Mouse (Mus musculus): ENCODE measurements around the gene Nedd4. TPM values are rescaled to one million over a fixed set of nuclear protein-coding genes. Genes with fewer than 3 reads are reported as not detected.
A peak's percentile ranks its signal among the peaks of the same experiment; 100 is the strongest.

Nedd4 gene
- total and polyA plus RNA-seq, 3 experiments: 167 to 583 (median 216) TPM

GRCm38 (mm10) chr9:72661561-72661894, 618 bp upstream of the Nedd4 start:
- Histone ChIP-seq H3K79me2 (ENCODE audit: control insufficient read depth, insufficient read depth, low read length, poor library complexity) (peaks cover 43% of the 10 kb centered on the region), H3K9me3 (replicated peaks; ENCODE audit: insufficient read depth, low read length) (no peaks in the 10 kb centered on the region), H3K27ac (ENCODE audit: control insufficient read depth, low read depth, low read length) (peak overlapping the region; percentile 99), H3K4me1 (ENCODE audit: control insufficient read depth in 1 of 2, insufficient read depth in 2 of 2, low read length in 2 of 2) (peaks cover 15 to 34% of the 10 kb centered on the region in 2 experiments), H3K36me3 (ENCODE audit: control insufficient read depth in 1 of 2, insufficient read depth in 2 of 2, low read length in 2 of 2) (peaks cover 0 to 51% of the 10 kb centered on the region in 2 experiments), H3K27me3 (ENCODE audit: control insufficient read depth in 1 of 2, insufficient read depth in 2 of 2, low read length in 2 of 2) (no peaks in the 10 kb centered on the region), H3K4me3 (ENCODE audit: control insufficient read depth in 1 of 2, insufficient read depth in 1 of 2, low read depth in 2 of 2, low read length in 2 of 2) (peak overlapping the region; percentile 63 to 67), H3K9ac (ENCODE audit: control insufficient read depth, low read depth, low read length, poor library complexity, severe bottlenecking) (peak overlapping the region; percentile 84)
- 0 out of 2 replicates have a peak, but pooled peaks have one; percentile 26 for TF ChIP-seq HCFC1 (IDR thresholded peaks at IDR 0.05; ENCODE audit: low read depth, low read length)
- 0 out of 2 replicates have a peak, but pooled peaks have one; percentile 36 for TF ChIP-seq E2F4 (IDR thresholded peaks at IDR 0.05; ENCODE audit: borderline replicate concordance, low read depth, low read length)
- peak; percentile 33 for TF ChIP-seq MYC (IDR thresholded peaks at IDR 0.05; ENCODE audit: low read depth, low read length)
- peak; percentile 23; the same call in 1 of the 2 replicates for TF ChIP-seq NELFE (IDR thresholded peaks at IDR 0.05; ENCODE audit: low read depth, low read length)
- no peak for TF ChIP-seq ZKSCAN1 (IDR thresholded peaks at IDR 0.05; ENCODE audit: low read depth, low read length)
- no peak for TF ChIP-seq NRF1 (IDR thresholded peaks at IDR 0.05; ENCODE audit: insufficient read depth, low read depth, low read length, poor library complexity, severe bottlenecking)
- TF ChIP-seq KAT2A (conservative IDR thresholded peaks at IDR 0.05; ENCODE audit: low read depth, low read length): no peak
- 0 out of 2 replicates have a peak, but pooled peaks have one; percentile 17 for TF ChIP-seq MXI1 (IDR thresholded peaks at IDR 0.05; ENCODE audit: low read depth, low read length)
- no peak for TF ChIP-seq RAD21 (IDR thresholded peaks at IDR 0.05; ENCODE audit: low read depth, low read length)
- TF ChIP-seq JUND (IDR thresholded peaks at IDR 0.05; ENCODE audit: low read depth, low read length): no peak
- DNase-seq (ENCODE audit: low read depth, low spot score): no peak

GRCm38 (mm10) chr9:72662691-72663533, 766 bp downstream of the Nedd4 start:
- H3K9me3 ChIP-seq (replicated peaks; ENCODE audit: insufficient read depth, low read length): no peaks in the 10 kb centered on the region
- no peak for TF ChIP-seq MEF2A (IDR thresholded peaks at IDR 0.05; ENCODE audit: extremely low read depth, insufficient replicate concordance, low read depth, low read length, poor library complexity, severe bottlenecking)
- 0 out of 2 replicates have a peak, but pooled peaks have one; percentile 66 for TF ChIP-seq MAX (IDR thresholded peaks at IDR 0.05; ENCODE audit: low read length)
- TF ChIP-seq CHD1 (IDR thresholded peaks at IDR 0.05; ENCODE audit: low read depth, low read length): no peak; the same call in 1 of the 2 replicates
- peak; percentile 81 for TF ChIP-seq NRF1 (IDR thresholded peaks at IDR 0.05; ENCODE audit: insufficient read depth, low read depth, low read length, poor library complexity, severe bottlenecking)
- no peak for TF ChIP-seq MYB (IDR thresholded peaks at IDR 0.05; ENCODE audit: low read depth, low read length)
- TF ChIP-seq JUND (IDR thresholded peaks at IDR 0.05; ENCODE audit: low read depth, low read length): 0 out of 2 replicates have a peak, but pooled peaks have one; percentile 8
- TF ChIP-seq SIN3A (IDR thresholded peaks at IDR 0.05; ENCODE audit: low read length): peak; percentile 70; the same call in 1 of the 2 replicates
- 0 out of 4 replicates have a peak, but pooled peaks of 1 of the 2 experiments have one; percentile 45 for TF ChIP-seq USF2 (IDR thresholded peaks at IDR 0.05; ENCODE audit: borderline replicate concordance in 1 of 2, insufficient read depth in 1 of 2, low read depth in 1 of 2, low read length in 2 of 2)
- peak; percentile 53; the same call in 1 of the 2 replicates for TF ChIP-seq MXI1 (IDR thresholded peaks at IDR 0.05; ENCODE audit: low read depth, low read length)
- peak; percentile 90 for TF ChIP-seq USF1 (IDR thresholded peaks at IDR 0.05; ENCODE audit: low read depth, low read length)
- peak; percentile 70; the same call in 1 of the 2 replicates for TF ChIP-seq MYC (IDR thresholded peaks at IDR 0.05; ENCODE audit: low read depth, low read length)
- TF ChIP-seq POLR2A (IDR thresholded peaks at IDR 0.05; ENCODE audit: control insufficient read depth in 1 of 2, insufficient read depth in 1 of 2, low read depth in 1 of 2, low read length in 2 of 2, poor library complexity in 1 of 2): peak in 1 of 2 experiments; percentile 75; a peak in 2 of 4 replicates
- TF ChIP-seq GATA1 (IDR thresholded peaks at IDR 0.05; ENCODE audit: low read depth, low read length): peak; percentile 89
- 0 out of 2 replicates have a peak, but pooled peaks have one; percentile 37 for TF ChIP-seq MAZ (IDR thresholded peaks at IDR 0.05; ENCODE audit: low read depth, low read length)
- TF ChIP-seq ETS1 (IDR thresholded peaks at IDR 0.05; ENCODE audit: low read depth, low read length): 0 out of 2 replicates have a peak, but pooled peaks have one; percentile 23
- TF ChIP-seq ZKSCAN1 (IDR thresholded peaks at IDR 0.05; ENCODE audit: low read depth, low read length): no peak
- TF ChIP-seq RCOR1 (IDR thresholded peaks at IDR 0.05; ENCODE audit: low read depth, low read length): peak; percentile 75
- no peak for TF ChIP-seq GABPA (IDR thresholded peaks at IDR 0.05; ENCODE audit: low read depth, low read length)
- TF ChIP-seq TBP (IDR thresholded peaks at IDR 0.05; ENCODE audit: low read depth, low read length): peak; percentile 83
- TF ChIP-seq POLR2AphosphoS2 (IDR thresholded peaks at IDR 0.05; ENCODE audit: low read length): peak; percentile 42; the same call in 1 of the 2 replicates
- TF ChIP-seq NELFE (IDR thresholded peaks at IDR 0.05; ENCODE audit: low read depth, low read length): peak; percentile 60; the same call in 1 of the 2 replicates
- H3K27ac ChIP-seq (ENCODE audit: control insufficient read depth, low read depth, low read length): peak overlapping the region; percentile 93
- DNase-seq (ENCODE audit: low read depth, low spot score): peak; percentile 91
- H3K4me3 ChIP-seq (ENCODE audit: control insufficient read depth in 1 of 2, insufficient read depth in 1 of 2, low read depth in 2 of 2, low read length in 2 of 2): peak overlapping the region; percentile 51 to 75
- H3K9ac ChIP-seq (ENCODE audit: control insufficient read depth, low read depth, low read length, poor library complexity, severe bottlenecking): peak overlapping the region; percentile 98
- no peaks in the 10 kb centered on the region for H3K27me3 ChIP-seq (ENCODE audit: control insufficient read depth in 1 of 2, insufficient read depth in 2 of 2, low read length in 2 of 2)
- peaks cover 0 to 49% of the 10 kb centered on the region in 2 experiments for H3K36me3 ChIP-seq (ENCODE audit: control insufficient read depth in 1 of 2, insufficient read depth in 2 of 2, low read length in 2 of 2)
- H3K4me1 ChIP-seq (ENCODE audit: control insufficient read depth in 1 of 2, insufficient read depth in 2 of 2, low read length in 2 of 2): peaks cover 15 to 27% of the 10 kb centered on the region in 2 experiments
- H3K79me2 ChIP-seq (ENCODE audit: control insufficient read depth, insufficient read depth, low read length, poor library complexity): peaks cover 52% of the 10 kb centered on the region
